Mouse (Mus musculus): ENCODE measurements at regions not wholly inside any gene's neighbourhood (a gene's known extent, or its start where the extent isn't known, plus 50 kb on each side); places are given as distances from the start of the nearest gene placed in this dataset.
"Not testable (repeated sequence)": the region's sequence is repeated elsewhere in the genome, so short reads cannot be mapped to it uniquely, and the experiment has no call there.

DNA sequence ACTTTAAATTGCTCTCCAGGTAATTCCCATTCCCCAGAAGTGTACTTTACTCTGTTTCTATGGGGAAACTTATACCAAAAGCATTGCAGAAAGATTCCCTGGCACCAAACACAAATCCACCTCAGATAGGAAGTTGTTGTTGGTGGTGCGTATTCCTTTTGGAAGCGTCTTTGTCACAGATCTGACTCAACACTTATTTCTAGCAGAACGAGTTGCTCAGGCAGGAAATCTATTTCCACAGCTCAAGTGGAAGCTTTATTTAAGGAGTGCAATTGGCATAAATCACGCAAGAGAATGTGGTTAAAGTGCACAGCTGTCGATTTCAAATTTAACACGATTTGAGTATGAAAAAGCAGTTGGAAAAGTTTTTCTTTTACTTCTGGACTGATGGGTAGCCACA lies 436.9 kb upstream of the Ghitm start:
- DNase-seq = peak; percentile 2

DNA sequence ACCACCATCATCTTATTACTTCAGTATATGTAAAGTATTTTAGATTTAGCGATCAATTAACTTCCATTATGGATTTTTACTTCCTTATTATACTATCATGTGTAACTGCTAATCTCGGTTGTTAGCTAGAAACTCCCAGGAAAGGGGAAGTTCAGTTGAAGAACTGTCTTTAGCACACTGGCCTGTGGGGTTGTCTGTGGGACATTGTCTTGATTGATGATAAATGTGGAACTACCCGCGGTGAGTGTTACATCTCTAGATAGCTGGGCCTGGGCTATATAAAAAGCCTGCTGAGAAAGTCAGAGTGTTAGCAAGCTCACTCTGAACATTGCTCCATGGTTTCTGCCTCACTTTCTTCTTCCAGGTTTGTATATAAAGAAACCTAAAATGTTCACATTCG lies 423.2 kb upstream of the Ghitm start:
- no peak for DNase-seq

DNA sequence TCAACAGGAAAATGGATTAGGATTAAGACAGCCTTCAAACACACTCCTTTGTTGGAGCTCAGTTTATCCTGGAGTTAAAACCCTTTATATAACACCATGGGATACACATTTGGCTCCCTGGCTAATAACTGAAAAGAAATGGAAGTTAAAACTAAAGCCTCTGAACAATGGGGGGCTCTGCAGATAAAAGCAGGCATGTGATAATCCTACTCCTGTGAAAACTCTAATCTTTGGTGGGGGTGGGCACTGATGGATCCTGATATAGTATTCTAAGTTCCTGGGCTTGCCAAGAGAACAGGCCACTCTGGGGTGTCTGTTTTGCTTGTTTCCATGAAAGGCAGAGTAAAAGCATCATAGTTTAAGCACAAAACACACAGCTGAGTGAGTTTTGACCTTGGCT lies 388.5 kb upstream of the Ghitm start:
- no peak for DNase-seq

DNA sequence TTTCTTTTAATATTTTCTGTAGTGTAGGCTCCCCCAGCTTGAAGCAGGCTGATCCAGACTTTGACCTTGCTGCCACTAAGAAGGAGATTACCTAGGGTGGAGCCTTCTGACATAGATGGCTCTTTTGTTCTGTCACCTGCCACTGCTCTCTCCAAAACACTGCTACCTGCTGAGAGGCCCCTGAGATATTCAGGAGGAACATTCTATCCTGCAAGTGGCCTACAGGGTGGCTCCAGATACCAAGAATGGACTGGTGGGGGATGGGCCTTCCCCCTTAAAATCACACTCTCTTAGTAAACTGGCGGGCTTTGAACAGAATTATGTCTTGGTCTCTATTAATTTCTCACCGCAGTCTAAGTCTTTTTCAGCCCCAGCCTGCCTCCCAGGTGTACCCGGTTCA lies 385.6 kb upstream of the Ghitm start:
- not testable (repeated sequence) for DNase-seq

DNA sequence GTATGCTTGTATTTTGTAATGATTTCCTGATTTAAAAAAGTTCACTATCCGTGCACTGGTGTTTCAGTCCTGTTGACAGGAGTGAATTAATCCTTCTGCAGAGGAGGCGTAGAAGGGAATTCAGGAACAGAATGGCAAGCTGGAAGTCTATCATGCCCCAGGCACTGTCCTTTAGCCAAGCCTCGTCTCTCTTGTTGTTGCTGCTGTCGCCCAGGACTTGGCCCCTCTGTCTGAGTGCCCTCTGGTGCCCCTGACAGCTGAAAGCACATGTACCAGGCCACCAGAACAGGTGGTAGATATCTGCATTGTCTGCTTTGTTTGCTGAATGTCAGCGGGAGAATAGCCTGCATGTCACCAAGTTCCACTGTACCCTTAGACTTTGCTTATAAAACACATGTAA lies 370.2 kb upstream of the Ghitm start:
- DNase-seq = no peak

DNA sequence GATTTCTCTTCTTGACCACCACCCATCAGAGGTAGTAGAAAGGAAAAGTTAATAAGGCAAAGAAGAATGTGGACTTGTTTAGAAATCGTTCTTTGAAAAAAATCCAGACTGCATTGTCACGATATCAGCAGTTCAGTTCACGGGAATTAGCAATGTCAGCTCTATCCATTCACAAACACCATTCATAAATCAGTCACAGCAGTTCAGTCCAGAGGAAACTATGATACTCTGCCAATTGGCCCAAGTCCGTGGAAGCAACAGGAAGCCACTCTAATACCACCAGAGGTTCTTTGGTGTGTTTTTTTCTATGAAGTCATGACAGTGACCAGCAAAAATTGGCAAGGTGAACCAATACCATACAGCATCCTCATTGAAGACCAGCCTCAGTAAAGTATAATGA lies 355.6 kb upstream of the Ghitm start:
- peak; percentile 3 for DNase-seq

DNA sequence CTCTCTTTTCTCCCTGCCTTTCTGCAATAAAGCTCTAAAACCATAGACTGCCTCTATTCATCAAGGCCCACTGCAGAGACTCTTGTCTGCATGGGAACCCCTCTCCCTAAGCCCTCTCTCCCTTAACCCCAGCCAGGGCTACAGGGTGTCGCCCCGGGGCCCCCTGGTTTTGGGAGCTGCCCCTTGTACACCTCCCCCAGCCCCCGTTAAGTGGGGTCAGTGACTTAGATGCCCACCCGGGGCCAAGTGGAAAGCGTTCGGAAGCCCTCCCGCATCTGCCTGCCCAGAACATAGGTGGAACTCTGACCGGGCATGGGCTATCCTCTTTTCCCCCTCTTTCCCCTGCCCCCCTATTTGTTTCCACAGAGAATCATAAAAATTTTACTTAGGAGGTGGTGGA lies 350.2 kb upstream of the Ghitm start:
- DNase-seq = no peak

DNA sequence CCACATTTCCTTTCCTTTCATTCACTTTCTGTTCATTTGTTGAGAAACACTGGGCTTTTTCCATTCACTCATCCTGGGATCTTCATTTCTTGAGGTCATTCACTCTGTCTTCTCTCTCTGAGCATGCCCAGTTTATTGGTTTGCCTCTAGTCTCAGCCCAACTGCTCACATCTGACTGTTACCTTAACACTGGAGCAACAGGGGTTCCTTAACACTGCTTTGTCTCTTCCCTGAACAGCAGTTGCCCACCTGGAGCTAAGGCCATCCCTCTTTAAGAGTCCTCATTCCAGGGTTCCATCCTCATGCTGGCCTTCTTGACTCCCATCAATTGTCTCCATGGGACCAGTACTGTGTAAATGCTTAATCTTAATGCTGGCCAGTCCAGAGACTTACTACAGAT lies 342.5 kb upstream of the Ghitm start:
- no peak for DNase-seq

DNA sequence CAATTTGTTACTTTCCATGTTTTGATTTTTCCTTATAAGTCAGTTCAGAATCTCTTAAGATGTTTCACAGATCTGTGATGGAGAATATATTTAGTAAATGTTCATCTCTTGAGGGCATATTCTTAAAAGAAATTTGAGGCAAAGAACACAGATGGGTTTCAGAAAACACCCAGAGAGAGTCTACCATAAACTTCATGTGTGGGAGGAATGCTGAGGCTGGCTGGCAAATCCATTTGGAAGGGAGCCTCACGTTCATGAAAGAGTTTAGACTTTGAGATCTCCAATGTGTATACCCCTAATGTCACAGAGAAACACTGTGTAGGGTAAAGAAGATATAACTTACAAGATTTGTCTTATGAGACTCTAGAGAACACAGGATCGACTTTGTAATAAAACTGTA lies 333.6 kb upstream of the Ghitm start:
- DNase-seq = no peak

DNA sequence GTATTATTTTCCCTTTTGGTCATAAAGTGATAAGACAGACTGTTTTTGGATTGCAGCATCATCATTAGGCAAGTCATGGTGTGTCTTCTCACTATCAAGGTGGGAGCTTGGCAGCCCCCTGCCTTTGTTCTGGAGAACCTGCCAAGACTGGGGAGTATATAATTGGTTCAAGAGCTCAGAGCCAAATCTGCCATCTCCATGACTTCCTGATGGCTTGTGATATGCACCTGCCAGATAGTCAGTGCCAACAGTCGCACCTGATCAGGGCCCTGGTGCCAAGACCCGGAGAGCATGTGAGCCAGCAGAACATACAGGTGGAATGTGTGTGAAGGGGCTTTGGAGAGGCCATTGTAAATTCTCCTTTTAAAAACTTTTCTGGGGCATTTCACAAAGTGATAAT lies 305.8 kb upstream of the Ghitm start:
- no peak for DNase-seq

DNA sequence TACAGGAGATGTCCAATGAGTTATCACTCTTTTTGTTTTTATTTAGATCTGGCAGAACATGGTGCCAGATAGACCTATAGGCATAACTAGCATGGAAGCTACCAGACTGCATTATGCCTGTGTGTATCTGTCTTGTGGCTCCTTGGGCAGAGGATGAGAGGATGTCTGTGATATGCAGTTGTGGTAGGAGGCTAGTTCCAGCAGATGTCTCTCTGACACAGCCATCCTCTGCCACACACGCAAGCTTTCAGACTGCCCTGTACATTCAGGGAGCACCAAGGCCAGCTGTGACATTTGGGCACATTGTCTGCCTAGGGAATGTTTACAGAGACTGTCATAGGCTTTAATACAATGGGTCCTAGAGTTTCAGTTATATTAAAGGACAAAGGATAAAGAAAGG lies 295.6 kb upstream of the Ghitm start:
- DNase-seq = no peak

DNA sequence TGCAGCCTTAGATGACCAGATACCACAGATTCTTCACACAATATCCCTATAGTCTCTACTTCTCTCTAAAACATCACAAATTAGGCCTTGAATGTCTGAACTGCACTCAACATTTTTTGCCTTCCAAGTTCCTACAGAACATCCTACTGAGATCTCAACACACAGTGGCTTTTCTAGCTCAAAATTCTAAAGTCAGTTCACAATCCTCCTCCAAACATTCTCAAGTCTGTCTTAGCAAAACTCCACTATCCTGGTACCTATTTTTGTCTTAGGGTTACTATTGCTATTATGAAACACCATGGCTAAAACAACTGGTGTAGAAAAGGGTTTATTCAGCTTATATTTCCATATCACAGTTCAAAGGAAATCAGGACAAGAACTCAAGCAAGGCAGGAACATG lies 290.4 kb upstream of the Ghitm start:
- DNase-seq = no peak

DNA sequence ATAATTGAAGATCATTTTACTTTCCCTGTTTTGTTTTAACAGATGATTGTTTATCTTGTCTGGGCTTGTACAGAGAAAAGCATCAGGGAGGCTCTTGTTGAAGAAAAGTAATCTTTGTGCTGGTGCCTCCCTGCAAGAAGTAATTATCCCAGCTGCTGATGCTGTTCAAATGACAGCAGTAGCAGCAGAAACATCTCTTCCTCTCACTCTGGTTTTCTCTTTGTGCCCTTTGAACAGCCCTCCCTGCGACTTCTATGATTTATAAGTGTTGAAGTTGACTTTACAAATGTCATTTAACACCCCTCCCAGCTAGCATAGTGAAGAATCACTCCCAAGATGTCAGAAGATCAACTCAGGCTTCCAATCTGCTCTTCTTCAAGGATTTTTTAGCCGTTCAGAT lies 286.5 kb upstream of the Ghitm start:
- no peak for DNase-seq

DNA sequence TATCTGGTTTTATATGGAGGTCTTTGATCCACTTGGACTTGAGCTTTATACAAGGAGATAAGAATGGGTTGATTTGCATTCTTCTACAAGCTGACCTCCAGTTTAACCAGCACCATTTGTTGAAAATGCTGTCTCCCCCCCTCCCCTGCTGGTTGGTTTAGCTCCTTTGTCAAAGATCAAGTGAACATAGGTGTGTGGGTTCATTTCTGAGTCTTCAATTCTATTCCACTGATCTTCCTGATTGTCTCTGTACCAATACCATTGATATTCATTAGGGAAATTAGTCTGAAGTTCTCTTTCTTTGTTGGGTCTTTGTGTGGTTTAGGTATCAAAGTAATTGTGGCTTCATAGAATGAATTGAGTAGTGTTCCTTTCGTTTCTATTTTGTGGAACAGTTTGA lies 277.5 kb upstream of the Ghitm start:
- not testable (repeated sequence) for DNase-seq

DNA sequence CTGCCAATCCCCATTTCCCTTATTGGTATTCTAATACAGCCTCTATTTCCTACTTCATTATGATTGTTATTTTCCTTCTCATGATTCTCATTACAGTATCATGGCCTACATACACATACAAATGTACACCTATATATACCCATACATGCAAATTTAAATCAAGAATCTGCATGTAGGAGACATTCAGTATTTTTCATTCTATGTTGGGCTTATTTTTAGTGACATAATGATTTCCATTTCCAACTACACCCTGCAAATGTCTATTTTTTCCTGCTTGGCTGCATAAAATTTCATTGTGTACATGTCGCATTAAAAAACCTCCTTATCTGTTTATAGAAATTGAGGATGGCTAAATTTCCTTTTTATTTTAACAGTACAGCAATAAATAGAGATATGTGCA lies 236.9 kb upstream of the Ghitm start:
- no peak for DNase-seq

DNA sequence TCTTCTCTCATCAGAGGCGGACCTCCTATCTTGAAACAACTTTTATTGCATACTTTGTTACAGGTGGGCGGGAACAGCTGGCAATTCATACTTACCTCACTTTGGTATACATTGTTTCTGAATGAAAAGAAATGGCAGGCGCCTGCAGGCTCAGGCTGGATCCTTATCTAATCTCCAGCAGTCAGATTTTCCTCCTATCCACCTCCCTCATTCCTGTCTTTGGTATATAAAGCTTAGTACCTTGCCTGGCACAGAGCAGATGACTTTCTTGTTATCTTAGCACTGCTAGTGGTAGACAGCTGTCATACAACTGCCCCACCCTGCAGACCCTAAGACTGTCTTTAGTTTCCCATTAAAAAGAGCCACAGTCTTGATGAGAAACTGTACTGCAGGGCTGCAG lies 226.8 kb upstream of the Ghitm start:
- no peak for DNase-seq

DNA sequence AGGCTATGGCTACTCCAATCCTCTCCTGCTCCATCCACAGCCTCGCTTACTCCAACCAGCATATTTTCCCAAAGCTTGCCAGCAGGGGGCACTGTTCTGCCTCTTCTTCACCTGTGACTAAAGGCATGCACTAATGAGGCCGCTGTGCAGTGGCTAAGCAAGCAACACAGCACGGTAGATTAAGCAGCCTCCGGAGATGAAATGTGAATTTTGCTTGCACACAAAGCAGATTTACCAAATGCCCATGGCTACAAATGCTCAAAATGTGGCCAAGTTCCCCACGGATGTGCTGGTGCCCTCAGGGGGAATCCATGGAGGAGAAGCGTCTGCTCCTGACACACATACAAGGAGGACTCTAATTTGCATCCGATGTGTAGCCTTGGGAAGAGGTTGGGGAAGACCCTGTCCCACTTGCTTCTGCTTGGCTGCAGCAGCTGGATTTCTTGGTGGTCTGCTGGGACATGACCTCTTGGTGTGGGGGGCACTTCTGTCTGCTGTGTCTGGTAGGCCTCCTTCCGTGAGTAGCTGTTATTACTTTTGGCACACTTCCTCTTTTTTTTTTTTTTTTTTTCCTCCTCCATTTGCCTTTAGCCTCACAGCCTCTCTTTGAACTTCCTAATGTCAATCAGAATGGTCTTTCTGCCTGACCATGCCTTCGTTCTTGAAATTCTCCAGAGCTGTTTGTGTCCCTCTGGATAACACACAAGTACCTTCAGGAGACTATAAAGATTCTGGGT lies 221.1 kb upstream of the Ghitm start:
- DNase-seq = peak; percentile 40

DNA sequence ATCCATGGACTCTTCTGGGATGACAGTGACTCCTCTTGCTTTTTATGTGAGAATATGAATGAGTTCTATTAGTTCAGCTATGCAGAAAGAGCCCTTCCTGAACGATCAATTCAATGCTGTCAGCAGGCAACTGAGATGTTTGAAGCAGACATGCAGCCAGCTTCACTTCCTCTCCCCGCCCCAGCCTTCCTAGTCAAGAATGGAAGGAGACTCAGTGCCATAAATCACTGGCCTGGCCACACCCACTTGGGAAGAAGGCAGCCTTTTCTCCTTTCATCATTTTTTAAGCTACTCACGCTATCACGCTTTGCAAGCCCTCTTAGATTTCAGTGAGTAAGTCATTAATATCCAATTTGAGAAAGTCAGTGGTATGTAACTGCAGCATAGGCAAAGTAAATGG lies 188.3 kb upstream of the Ghitm start:
- peak; percentile 27 for DNase-seq

DNA sequence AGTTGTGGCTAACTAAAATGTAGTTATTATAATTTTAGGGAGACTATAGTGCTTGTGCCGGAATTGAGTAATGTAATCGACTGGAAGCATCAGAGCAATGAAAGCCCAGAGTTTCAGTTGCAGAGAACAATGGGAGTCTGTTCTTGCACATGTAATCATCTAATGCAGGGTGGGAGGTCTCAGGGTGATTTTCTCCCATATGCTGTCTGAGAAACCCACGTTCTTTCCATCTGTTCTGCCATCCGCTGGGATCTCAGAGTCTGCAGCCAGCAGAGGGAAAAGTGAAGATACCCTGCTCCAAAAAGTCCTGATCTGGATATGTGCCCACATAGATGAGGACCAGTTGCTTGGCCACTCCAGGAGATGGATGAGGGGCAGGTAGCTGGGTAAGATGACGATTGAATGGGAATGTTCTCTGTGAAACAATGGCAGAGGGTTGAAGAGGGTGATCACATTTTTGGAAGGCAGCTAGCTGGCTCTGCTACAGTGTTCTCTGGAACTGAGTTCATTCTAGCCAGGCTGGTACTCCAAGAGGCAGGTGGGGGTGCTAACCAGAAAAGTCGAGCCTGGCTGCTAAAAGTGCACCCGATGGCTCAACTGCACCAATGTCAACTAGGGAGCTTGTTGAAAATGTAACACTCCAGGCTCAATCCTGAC lies 180.3 kb upstream of the Ghitm start:
- DNase-seq = no peak

DNA sequence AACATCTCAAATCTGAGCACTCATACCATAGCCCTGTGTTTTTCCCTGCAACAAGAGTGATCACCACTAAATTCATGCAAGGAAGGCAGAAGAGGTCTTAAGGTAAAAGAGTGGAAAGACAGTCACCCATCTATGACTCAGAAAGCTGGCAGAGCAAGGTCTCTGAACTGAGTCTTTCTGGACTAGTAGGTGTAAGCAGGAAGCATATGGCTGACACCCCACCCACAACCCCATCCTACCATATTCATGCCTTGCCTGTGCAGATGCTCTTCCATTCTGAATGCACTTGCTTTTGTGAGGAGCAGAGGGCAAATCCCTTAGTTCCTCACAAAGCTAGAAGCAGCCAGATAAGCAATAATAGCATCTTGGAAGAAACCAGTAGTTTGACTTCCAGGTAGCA lies 178.8 kb upstream of the Ghitm start:
- DNase-seq = no peak

DNA sequence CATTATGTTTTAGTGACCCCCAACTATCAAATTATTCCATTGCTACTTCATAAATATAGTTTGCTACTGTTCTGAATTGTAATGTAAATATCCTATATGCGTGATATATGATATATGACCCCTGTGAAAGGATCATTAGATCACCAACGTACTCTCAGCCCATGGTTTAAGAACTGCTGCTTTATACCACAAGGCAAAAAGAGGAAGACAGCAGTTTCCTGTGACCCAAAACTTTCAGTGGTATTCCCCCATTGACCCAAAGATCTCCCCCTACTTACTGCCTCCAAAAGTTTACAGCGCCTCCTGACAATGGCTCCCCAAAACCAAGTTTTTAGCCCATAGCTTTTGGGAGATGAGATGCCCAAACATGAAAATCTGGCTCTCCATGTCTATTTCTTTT lies 177.8 kb upstream of the Ghitm start:
- DNase-seq = no peak

DNA sequence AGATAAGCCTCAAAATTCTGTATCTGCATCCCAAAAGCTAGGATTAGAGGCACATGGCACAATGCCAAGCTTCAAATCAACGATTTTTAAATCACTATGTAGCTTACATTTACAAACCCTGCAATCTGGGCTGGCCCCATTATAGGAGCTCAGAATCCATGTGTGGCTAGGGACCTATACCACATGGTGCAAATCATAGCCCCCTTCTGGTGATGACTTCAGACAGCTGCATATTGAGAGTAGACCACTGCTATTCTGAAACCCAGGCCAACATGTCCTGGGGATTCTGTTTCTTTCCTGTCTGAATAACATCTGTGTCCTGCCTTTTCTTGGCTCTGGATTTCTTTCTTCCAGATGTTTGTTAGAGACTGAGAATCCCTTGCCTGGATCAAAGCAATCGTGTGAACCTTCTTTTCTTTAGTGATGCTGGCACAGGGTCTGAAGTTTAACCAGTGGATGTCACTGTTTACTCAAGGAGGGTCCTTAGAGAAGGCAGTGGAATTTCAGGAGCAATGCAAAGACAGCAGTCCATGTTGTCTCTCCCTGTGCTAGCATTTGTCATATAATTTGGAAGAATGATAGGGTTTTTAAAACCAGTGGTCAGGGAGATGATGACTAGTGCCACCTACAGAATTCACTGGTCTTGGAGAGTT lies 171.7 kb upstream of the Ghitm start:
- no peak for DNase-seq

DNA sequence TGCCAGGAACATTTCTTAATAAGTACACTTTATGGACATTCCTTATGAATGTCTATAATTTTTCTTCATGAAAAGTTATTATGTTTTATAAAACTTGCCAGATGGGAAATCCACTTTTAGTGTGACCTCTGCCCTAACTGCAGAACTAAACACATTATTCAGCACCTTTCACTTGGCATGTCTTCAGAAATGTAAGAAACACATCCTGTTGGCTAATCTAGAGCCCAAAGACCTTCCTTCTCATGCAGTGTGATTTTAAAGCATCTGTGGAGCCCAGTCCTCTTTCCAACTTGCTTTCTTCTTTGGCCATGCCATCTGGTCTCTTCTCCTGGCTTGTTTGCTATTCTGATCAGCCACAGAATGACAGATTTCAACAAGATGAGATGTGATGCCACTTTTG lies 163.6 kb upstream of the Ghitm start:
- peak; percentile 33 for DNase-seq

DNA sequence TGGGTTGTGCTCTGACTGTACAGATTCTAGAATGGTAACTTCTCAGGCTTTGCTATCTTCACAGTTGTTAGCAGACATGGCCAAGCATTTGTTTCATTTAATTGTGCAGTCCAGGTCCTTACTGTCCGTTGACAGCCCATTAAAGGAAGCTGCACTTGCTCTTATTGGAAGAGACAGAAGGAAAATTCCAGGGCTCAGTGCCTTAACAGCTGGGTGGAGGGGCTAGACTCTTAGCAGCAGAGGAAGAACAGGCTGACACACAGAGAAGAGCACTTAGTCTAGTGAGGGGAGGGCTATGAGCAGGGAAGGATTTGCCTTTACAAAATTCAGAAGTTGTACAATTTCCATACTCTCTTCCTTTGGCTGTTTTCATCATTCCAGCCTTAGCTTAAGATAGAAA lies 161.5 kb upstream of the Ghitm start:
- no peak for DNase-seq
